Mouse (Mus musculus): Measurements from ENCODE around the gene Zhx3. TPM values are rescaled to one million over a fixed set of nuclear protein-coding genes. Genes with fewer than 3 reads are reported as not detected.

The Zhx3 gene
- polyA plus RNA-seq, 1 experiment from 2014 or later, result 9.8 TPM

- 90% methylated on average over 6 of the region's 6 CpGs for WGBS
Measured at GRCm38 (mm10) chr2:160756583-160757203, 116.1 kb downstream of the Zhx3 start.

GRCm38 (mm10) chr2:160747075-160747474, 125.7 kb downstream of the Zhx3 start:
- Histone ChIP-seq H3K36me3 (ENCODE audit: control insufficient read depth, insufficient read depth, low read length) (peaks cover 57% of the 10 kb centered on the region), H3K27me3 (ENCODE audit: control insufficient read depth, insufficient read depth, low read length) (no peaks in the 10 kb centered on the region), H3K9ac (replicated peaks; ENCODE audit: low read depth, low read length) (no peak overlapping the region), H3K9me3 (ENCODE audit: control insufficient read depth, low read depth, low read length) (no peaks in the 10 kb centered on the region), H3K4me1 (ENCODE audit: control insufficient read depth, insufficient read depth, low read length) (no peaks in the 10 kb centered on the region), H3K4me3 (ENCODE audit: low read depth, low read length) (no peak overlapping the region), H3K27ac (ENCODE audit: low read length) (no peak overlapping the region), H3K4me2 (replicated peaks; ENCODE audit: low read depth, low read length) (no peak overlapping the region)
- 76% methylated on average over 10 of the region's 10 CpGs for WGBS
- no peak for ATAC-seq (ENCODE audit: insufficient number of reproducible peaks, insufficient read depth, low FRiP score, low read depth)

More at GRCm38 (mm10) chr2:160756583-160757203, 116.1 kb downstream of the Zhx3 start:
- no peaks in the 10 kb centered on the region for H3K4me1 ChIP-seq (ENCODE audit: control insufficient read depth, insufficient read depth, low read length)
- no peak overlapping the region for H3K9ac ChIP-seq (replicated peaks; ENCODE audit: low read depth, low read length)
- H3K36me3 ChIP-seq (ENCODE audit: control insufficient read depth, insufficient read depth, low read length), result peaks cover 94% of the 10 kb centered on the region
- no peak overlapping the region for H3K4me3 ChIP-seq (ENCODE audit: low read depth, low read length)
- ATAC-seq (ENCODE audit: insufficient number of reproducible peaks, insufficient read depth, low FRiP score, low read depth), result no peak
- H3K4me2 ChIP-seq (replicated peaks; ENCODE audit: low read depth, low read length), result no peak overlapping the region
- H3K27me3 ChIP-seq (ENCODE audit: control insufficient read depth, insufficient read depth, low read length), result no peaks in the 10 kb centered on the region
- no peaks in the 10 kb centered on the region for H3K9me3 ChIP-seq (ENCODE audit: control insufficient read depth, low read depth, low read length)
- no peak overlapping the region for H3K27ac ChIP-seq (ENCODE audit: low read length)

GRCm38 (mm10) chr2:160746637-160747036, 126.2 kb downstream of the Zhx3 start:
- Histone ChIP-seq H3K9me3 (ENCODE audit: control insufficient read depth, low read depth, low read length) (no peaks in the 10 kb centered on the region), H3K27me3 (ENCODE audit: control insufficient read depth, insufficient read depth, low read length) (no peaks in the 10 kb centered on the region), H3K4me3 (ENCODE audit: low read depth, low read length) (no peak overlapping the region), H3K27ac (ENCODE audit: low read length) (no peak overlapping the region), H3K36me3 (ENCODE audit: control insufficient read depth, insufficient read depth, low read length) (peaks cover 53% of the 10 kb centered on the region), H3K9ac (replicated peaks; ENCODE audit: low read depth, low read length) (no peak overlapping the region), H3K4me1 (ENCODE audit: control insufficient read depth, insufficient read depth, low read length) (no peaks in the 10 kb centered on the region), H3K4me2 (replicated peaks; ENCODE audit: low read depth, low read length) (no peak overlapping the region)
- WGBS, result 93% methylated on average over 5 of the region's 5 CpGs
- ATAC-seq (ENCODE audit: insufficient number of reproducible peaks, insufficient read depth, low FRiP score, low read depth), result no peak

GRCm38 (mm10) chr2:160745497-160745896, 127.3 kb downstream of the Zhx3 start:
- Histone ChIP-seq H3K9ac (replicated peaks; ENCODE audit: low read depth, low read length) (no peak overlapping the region), H3K9me3 (ENCODE audit: control insufficient read depth, low read depth, low read length) (no peaks in the 10 kb centered on the region), H3K4me3 (ENCODE audit: low read depth, low read length) (no peak overlapping the region), H3K4me2 (replicated peaks; ENCODE audit: low read depth, low read length) (no peak overlapping the region), H3K27me3 (ENCODE audit: control insufficient read depth, insufficient read depth, low read length) (no peaks in the 10 kb centered on the region), H3K36me3 (ENCODE audit: control insufficient read depth, insufficient read depth, low read length) (peaks cover 42% of the 10 kb centered on the region), H3K27ac (ENCODE audit: low read length) (no peak overlapping the region), H3K4me1 (ENCODE audit: control insufficient read depth, insufficient read depth, low read length) (no peaks in the 10 kb centered on the region)
- no peak for ATAC-seq (ENCODE audit: insufficient number of reproducible peaks, insufficient read depth, low FRiP score, low read depth)
- 89% methylated on average over 1 of the region's 1 CpGs for WGBS

GRCm38 (mm10) chr2:160744823-160745210, 128.0 kb downstream of the Zhx3 start:
- Histone ChIP-seq H3K9me3 (ENCODE audit: control insufficient read depth, low read depth, low read length) (no peaks in the 10 kb centered on the region), H3K27me3 (ENCODE audit: control insufficient read depth, insufficient read depth, low read length) (no peaks in the 10 kb centered on the region), H3K4me1 (ENCODE audit: control insufficient read depth, insufficient read depth, low read length) (peaks cover 3% of the 10 kb centered on the region; the same call in 1 of the 2 replicates), H3K4me3 (ENCODE audit: low read depth, low read length) (no peak overlapping the region), H3K36me3 (ENCODE audit: control insufficient read depth, insufficient read depth, low read length) (peaks cover 35% of the 10 kb centered on the region), H3K4me2 (replicated peaks; ENCODE audit: low read depth, low read length) (no peak overlapping the region), H3K9ac (replicated peaks; ENCODE audit: low read depth, low read length) (no peak overlapping the region), H3K27ac (ENCODE audit: low read length) (no peak overlapping the region)
- 82% methylated on average over 5 of the region's 5 CpGs for WGBS
- no peak for ATAC-seq (ENCODE audit: insufficient number of reproducible peaks, insufficient read depth, low FRiP score, low read depth)

GRCm38 (mm10) chr2:160744040-160744822, 128.6 kb downstream of the Zhx3 start:
- Histone ChIP-seq H3K27ac (ENCODE audit: low read length) (no peak overlapping the region), H3K9ac (replicated peaks; ENCODE audit: low read depth, low read length) (no peak overlapping the region), H3K4me2 (replicated peaks; ENCODE audit: low read depth, low read length) (no peak overlapping the region), H3K27me3 (ENCODE audit: control insufficient read depth, insufficient read depth, low read length) (no peaks in the 10 kb centered on the region), H3K4me3 (ENCODE audit: low read depth, low read length) (no peak overlapping the region), H3K36me3 (ENCODE audit: control insufficient read depth, insufficient read depth, low read length) (peaks cover 29% of the 10 kb centered on the region), H3K4me1 (ENCODE audit: control insufficient read depth, insufficient read depth, low read length) (peaks cover 5% of the 10 kb centered on the region; the same call in 1 of the 2 replicates), H3K9me3 (ENCODE audit: control insufficient read depth, low read depth, low read length) (no peaks in the 10 kb centered on the region)
- 78% methylated on average over 7 of the region's 7 CpGs for WGBS
- ATAC-seq (ENCODE audit: insufficient number of reproducible peaks, insufficient read depth, low FRiP score, low read depth), result no peak

- WGBS, result 43% methylated on average over 1 of the region's 1 CpGs
- no peak overlapping the region for H3K4me3 ChIP-seq (ENCODE audit: low read depth, low read length)
- H3K9me3 ChIP-seq (ENCODE audit: control insufficient read depth, low read depth, low read length), result no peaks in the 10 kb centered on the region
- no peak overlapping the region for H3K9ac ChIP-seq (replicated peaks; ENCODE audit: low read depth, low read length)
- no peaks in the 10 kb centered on the region for H3K27me3 ChIP-seq (ENCODE audit: control insufficient read depth, insufficient read depth, low read length)
- H3K4me2 ChIP-seq (replicated peaks; ENCODE audit: low read depth, low read length), result no peak overlapping the region
- peak overlapping the region; percentile 6; the same call in 1 of the 2 replicates for H3K27ac ChIP-seq (ENCODE audit: low read length)
- ATAC-seq (ENCODE audit: insufficient number of reproducible peaks, insufficient read depth, low FRiP score, low read depth), result no peak
- peaks cover 13% of the 10 kb centered on the region for H3K36me3 ChIP-seq (ENCODE audit: control insufficient read depth, insufficient read depth, low read length)
- peaks cover 5% of the 10 kb centered on the region; the same call in 1 of the 2 replicates for H3K4me1 ChIP-seq (ENCODE audit: control insufficient read depth, insufficient read depth, low read length)
Measured at GRCm38 (mm10) chr2:160742161-160742609, 130.6 kb downstream of the Zhx3 start.

- no peak for ATAC-seq (ENCODE audit: insufficient number of reproducible peaks, insufficient read depth, low FRiP score, low read depth)
- peaks cover 5% of the 10 kb centered on the region; the same call in 1 of the 2 replicates for H3K4me1 ChIP-seq (ENCODE audit: control insufficient read depth, insufficient read depth, low read length)
- no peak overlapping the region for H3K9ac ChIP-seq (replicated peaks; ENCODE audit: low read depth, low read length)
- H3K27me3 ChIP-seq (ENCODE audit: control insufficient read depth, insufficient read depth, low read length), result no peaks in the 10 kb centered on the region
- no peak overlapping the region for H3K4me2 ChIP-seq (replicated peaks; ENCODE audit: low read depth, low read length)
- no peaks in the 10 kb centered on the region for H3K9me3 ChIP-seq (ENCODE audit: control insufficient read depth, low read depth, low read length)
- peaks cover 11% of the 10 kb centered on the region for H3K36me3 ChIP-seq (ENCODE audit: control insufficient read depth, insufficient read depth, low read length)
- WGBS, result 60% methylated on average over 3 of the region's 3 CpGs
- H3K4me3 ChIP-seq (ENCODE audit: low read depth, low read length), result no peak overlapping the region
- no peak overlapping the region for H3K27ac ChIP-seq (ENCODE audit: low read length)
Measured at GRCm38 (mm10) chr2:160741580-160741979, 131.2 kb downstream of the Zhx3 start.

All from stomach, embryonic 14.5 days (tissue).